Mouse (Mus musculus): ENCODE results near the gene Phb2.

Phb2 gene

DNA sequence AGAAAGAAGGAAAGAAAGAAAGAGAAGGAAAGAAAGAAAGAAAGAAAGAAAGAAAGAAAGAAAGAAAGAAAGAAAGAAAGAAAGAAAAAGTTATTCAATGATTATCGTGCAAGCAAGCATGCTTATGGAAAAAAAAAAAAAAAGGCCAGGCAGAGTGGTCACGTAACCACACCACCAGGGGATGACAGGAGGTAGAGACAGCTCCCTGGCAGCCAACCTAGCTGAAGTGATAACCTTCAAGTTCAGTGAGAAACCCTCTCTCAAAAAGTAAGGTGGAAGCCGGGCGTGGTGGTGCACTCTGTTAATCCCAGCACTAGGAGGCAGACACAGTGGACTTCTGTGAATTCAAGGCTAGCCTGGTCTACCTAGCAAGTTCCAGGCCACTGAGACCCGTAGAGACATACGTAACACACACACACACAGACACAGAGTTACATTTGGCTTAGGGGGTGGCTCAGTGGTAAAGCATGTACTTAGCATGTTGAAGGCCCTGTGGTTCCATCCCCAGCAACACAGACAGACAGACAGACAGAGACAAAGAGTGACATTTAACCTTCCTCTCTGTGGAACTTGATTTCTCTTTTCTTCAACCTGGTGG lies 10.8 kb downstream of the Phb2 start:
- DNase-seq (ENCODE audit: low spot score): no peak

DNA sequence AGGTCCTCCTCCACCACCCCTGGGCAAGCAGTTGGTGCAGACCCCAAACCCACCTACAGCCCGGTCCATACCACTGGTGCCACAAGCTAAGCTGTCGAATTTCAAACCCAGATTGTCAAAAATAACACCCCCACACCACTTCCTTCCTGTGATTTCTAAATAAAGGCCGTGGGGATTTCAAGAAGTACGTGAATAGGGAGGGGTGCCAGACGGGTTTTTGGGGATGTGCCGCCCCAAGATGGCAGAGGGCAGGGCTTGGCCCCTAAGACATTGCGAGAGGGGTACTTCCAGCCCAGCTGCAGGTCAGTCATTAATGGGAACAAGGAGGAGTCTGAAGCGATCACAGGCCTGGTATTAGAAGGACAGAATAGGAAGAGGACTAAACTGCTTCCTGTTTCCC lies 11.4 kb downstream of the Phb2 start:
- no peak for DNase-seq (ENCODE audit: low spot score)

DNA sequence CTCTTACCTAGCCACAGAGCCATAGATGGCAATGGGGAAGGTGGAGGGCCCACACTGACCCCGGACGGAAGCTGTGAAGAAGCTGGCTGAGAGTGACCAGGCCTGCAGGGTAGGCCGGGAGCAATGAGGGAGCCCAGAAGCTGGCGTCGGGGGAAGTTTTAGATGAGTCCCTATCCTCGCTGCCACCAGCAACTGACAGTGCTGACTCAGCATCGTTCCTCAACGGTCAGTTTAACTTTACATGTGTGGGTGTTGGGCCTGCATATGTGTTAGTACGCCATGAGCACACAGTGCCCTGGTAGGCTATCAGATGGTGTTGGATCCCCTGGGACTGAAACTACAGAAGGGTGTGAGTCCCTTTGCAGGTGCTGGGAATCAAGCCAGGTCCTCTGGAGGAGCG lies 12.3 kb downstream of the Phb2 start:
- DNase-seq (ENCODE audit: low spot score): no peak

DNA sequence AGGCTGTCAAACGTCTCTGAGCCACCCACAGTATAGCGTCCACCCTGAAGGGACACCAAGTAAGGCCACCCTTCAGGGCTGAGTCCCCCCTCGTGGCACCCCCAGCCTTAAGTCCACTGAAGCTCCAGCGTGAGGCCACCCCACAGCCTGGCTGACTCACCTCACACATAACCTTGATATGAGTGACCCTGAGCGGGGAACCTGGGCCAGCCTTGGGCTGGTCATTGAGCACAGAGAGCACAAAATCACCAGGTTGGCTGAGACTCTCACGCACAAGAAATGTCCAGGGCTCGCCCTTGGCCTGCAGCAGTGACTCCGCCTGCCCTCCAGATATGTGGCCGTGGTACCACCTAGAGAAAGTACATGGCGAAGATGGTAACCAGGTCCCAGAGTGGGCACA lies 16.5 kb downstream of the Phb2 start:
- no peak for DNase-seq (ENCODE audit: low spot score)

DNA sequence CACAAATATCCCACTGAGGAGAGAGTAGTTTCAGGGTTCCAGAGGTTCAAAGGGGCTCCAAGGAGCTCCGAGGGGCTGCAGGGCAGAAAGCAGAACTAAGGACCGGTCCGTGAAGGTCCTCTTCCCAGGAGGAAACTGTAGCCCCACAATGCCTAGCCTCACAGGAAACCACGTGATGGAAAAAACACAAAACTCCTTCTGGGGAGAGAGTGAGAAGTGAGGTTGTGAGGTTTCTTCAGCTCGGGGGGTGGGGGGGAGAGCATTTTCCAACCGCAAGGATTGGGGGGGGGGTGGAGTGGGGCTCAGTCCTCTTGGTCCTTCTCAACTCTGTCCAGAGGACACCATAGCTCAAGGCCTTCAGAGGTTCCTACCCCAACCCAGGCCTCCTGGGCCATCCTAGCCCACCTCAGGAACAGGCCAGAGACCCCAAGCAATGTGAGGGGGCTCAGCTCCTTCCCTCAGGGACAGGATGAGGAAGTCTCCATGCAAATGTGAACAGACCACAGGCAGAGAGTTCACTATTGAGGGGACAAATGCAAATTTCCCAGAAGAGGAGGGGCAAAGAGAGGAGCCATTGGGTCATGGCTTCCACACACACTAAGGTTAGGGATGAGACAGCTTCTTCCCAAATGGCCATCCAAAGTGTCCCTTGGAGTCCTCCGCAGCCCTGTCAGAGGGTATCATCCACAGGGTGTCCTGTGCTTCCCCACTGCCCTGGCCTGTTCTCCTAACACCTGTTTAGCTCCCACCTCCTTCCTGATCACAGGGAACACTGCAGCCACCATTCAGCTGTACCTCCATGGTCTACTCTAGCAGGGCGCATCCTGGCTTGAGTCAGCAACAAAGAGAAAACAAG lies 17.9 kb downstream of the Phb2 start:
- DNase-seq (ENCODE audit: low spot score): no peak

DNA sequence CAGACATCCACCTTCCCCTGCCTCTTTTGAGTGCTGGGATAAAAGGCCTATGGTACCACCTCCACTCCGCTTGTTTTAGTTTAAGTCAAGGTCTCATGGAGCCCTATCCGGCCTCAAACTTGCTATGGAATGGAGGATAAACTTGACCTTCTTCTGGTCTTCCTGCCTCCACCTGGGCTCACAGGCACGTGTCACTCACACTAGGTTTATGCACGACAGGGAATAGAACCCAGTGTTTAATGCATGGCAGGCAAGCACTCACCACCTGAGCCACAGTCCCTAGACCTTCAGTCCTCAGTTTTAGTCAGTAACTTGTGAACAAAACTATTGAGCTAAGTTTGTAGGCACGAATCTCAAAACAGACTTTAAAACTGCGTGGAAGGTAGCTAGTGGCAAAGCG lies 18.9 kb downstream of the Phb2 start:
- no peak for DNase-seq (ENCODE audit: low spot score)

DNA sequence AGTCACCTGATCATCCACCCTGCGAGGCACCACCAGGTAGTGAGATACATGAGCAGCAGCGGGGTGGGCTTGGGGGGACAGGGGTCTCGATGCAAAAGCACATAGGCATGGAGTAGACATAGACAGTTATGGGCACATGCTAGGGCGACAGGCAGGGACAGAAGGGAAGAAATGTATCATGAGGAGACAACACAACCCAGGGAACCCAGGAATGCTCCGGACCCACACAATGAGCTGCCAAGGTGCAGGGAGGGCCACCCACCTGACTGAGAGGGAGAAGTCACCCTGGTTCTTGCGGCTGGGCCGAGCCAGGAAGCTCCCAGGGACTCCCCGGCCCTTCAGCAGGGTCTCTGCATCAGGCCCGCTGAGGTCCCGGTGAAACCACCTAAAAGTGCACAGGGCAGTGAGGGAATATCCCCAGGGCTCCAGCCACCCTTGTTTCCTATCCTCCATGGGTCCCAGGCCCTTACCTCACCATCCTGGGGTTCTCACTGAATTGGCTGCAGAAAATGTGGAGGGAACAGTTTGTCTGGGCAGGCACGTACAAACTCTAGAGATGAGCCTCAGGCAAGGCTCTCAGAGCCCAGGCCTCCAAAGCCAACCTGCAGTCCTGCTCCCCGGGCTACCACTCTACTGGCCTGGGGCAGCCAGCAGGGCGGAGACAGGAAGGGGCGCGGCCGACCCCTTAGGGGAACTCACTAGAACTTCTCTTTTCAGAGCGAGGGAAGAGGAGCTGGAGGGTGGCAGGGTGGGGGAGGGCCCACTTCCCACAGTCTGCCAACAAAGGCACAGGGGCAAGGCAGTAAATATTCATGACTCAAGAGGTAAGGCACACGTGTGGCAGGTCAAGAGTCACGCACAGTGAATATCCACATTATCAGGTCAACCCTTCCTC lies 20.6 kb downstream of the Phb2 start:
- no peak for DNase-seq (ENCODE audit: low spot score)

DNA sequence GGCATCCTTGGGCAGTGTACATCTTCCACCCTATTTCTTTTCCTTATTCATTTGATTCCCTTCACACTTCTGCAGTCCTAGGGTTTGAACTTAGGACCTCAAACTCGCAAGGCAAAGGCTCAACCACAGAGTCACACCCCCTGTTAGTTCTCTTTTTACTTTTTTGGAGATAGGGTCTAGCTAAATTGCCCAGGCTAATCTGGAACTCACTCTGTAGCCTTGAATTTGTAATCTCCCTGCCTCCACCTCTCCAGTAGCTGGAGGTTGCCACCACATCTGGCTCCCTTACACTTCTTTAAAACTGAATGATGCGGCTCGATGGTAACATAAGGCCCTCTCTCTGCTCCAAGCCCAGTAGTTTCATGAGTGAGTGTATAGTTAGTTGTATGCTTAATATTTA lies 22.3 kb downstream of the Phb2 start:
- no peak for DNase-seq (ENCODE audit: low spot score)

DNA sequence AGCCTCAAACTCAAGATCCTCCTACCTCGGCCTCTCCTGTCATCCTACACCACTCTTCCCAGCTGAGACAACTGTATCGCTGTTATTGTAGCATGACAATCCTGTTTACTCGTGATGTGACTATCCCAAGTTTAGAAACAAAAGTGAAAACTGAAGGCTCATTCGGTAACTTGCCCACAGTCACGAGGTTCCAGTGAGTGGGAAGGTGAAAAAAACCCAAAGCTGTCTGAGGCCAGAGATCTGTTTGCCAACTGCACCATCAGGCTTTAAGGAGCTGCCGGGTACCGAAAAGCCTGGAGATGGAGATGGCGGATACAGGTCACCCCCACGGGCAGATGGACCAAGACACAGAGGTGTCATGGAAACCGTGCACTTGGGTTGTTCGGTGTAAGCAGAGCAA lies 24.9 kb downstream of the Phb2 start:
- DNase-seq (ENCODE audit: low spot score): no peak

DNA sequence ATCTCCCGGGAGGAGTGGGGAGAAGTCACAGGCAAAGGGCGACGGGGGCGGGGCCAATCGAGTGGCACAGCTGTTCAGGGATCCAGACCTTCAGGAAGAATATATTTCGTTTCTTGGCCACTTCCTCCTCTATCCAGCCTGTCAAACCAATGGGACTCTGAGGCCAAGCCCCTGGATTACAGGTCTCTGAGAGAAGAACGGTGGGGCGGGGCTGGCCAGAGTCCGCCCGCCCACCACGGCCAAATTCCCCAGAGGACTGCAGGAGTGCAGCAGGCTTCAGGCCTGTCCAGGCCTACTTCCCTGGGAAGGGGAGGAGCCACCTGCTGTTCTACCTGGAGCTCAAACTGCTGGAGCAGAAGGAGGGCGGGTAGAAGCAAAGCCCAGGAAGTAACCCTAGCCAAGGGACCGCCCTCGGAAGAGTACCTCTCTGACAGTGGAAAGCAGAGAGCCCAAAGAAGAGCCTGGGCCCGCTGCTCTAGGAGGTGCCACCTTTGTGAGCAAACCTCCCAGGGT lies 26.4 kb downstream of the Phb2 start, which contains the start of gene Ptpn6:
Gene Ptpn6, minus strand, starts transcription at position 204 of the 513 bp plus-strand sequence.
- no peak for DNase-seq (ENCODE audit: low spot score)

DNA sequence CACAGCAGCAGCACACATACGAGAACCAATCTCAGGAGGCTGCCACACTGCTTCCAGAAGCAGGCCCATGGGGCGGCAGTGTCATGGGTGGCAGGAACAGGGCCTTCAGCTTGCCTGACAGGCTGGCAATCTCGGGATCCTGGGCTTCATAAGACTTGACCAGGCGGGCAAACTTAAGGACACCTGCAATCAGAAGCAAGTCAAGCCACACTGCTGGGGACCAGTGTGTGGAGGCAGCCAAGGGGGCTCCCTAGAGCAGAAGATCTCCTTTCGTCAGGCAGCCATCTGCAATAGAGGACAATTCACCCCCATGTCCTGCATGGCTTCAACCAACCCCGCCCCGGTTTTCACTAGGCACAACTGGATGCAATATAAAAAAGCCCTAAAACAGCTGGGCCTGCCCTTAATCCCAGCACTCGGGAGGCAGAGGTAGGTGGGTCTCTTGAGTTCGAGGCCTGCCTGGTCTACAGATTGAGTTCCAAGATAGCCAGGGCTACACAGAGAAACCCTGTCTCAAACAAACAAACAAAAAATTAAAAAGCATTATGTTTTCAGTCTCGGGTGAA lies 27.2 kb downstream of the Phb2 start:
- DNase-seq (ENCODE audit: low spot score): no peak

DNA sequence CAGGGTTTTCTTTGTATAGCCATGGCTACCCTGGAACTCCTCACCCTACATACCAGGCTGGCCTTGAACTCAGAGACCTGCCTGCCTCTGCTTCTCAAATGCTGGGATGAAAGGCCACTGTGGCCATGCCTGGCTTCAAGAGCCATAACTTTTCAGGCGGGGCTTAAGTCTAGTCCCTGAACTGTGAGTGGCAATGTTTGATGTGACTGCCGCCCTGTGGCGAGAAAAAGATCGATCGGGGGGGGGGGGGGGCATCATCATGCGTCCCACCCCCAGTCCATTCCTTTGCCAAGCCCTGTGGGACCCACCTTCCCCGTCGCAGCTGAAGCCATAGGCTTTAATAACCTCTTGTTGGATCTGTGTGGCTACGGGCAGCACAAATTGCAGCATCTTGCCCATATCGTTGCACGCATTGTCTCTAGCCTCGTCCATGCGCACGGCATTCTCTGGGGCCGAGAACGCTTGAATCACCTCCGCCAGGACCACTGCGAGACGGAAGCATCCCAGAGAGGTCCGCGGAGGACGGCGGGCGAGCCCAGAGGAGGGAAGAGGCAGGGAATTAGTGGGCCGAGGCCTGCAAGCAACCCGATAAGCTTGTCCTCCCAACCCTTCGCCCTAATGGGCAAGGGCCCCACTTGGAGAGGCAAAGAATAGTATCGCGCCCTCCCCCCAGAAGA lies 28.2 kb downstream of the Phb2 start:
- DNase-seq (ENCODE audit: low spot score): peak; percentile 88

DNA sequence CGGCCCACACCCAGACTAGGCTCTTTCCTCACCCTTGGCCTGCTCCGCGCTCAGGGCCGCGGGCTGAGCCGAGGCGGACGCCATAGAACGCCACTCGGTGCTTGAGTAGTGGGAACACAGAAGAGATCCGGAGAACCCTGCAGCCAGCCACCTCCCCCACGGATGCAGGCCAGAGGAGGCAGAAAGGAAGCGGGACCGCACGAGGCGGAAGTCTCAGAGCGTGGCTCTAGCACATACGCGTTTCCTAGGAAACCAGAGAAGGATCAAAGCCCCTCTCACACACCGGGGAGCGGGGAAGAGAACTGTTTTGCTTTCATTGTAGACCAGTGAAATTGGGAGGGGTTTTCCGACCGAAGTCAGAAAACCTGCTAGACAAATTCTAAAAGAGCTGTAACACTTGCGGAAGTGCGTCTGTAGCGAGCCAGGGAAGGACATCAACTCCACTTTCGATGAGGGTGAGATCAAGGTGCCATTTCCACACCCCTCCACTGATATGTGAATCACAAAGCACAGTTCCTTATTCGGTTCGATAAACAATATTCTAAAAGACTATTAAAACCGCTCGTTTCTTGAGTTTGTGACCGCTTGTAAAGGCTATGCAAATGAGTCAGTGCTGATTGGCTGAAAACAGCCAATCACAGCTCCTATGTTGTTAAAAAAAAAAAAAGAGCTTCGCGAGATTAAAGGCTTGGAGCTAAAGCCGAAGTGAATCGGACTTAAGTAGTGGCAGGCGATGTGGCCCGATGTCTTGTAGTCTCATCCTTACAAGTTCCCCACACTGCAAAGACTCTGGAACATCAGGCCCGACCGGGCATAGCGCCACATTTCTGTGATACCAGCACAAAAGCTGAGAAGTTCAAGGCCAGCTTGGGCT lies 29.0 kb downstream of the Phb2 start, which contains the start of gene Grcc10:
Gene Grcc10, minus strand, starts transcription at position 487 of the 874 bp plus-strand sequence.
- peak; percentile 92 for DNase-seq (ENCODE audit: low spot score)

DNA sequence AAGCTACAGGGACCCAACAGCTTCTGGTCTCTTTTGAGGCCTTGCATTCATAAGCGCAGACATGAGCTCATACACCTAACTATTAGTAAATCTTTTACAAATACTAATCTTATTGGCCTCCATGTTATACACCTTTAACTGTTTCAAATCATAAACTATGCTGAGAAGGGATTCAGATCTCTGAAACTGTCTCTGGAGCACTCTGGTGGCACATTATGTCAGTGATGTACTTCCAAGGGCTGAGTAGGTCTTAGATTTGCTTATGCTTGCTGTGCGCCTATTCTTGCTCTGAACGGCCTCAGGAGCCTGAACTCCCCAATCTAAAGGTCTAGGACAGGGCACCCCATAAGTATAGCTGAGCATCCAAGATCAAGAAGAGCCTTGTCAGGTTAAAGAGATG lies 29.7 kb downstream of the Phb2 start:
- no peak for DNase-seq (ENCODE audit: low spot score)

DNA sequence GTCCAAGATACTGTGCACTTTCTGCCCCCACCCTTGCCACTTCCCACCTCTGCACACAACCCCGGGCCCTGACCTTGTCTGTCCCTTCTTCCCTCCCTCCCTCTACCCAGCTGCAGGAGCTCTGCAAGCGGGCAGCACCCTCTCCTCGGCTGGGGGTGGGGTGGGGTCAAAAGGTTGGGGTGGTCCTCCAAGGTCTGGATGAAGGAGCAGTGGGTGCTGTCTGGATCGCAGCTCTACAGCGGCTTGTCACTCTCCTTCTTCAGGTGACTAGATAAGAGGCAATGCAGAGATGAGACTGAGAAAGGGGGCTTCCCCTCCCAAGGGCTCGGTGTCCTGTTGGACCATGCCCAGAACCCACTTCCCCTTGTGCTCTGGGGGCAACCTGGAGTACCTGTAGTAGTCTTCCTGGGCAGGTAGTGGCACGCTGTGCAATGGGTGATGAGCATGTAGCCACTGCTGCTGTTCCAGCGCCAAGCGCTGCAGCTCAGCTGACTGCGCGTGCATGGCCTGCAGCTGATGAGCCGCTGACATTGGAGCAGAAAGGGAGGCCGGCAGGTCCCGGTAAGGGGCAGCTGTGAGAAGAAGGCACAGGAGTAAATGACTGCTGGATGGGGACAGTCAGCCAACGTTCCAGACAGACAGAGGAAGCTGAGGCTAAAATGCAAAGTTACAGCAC lies 30.8 kb downstream of the Phb2 start:
- DNase-seq (ENCODE audit: low spot score): no peak

DNA sequence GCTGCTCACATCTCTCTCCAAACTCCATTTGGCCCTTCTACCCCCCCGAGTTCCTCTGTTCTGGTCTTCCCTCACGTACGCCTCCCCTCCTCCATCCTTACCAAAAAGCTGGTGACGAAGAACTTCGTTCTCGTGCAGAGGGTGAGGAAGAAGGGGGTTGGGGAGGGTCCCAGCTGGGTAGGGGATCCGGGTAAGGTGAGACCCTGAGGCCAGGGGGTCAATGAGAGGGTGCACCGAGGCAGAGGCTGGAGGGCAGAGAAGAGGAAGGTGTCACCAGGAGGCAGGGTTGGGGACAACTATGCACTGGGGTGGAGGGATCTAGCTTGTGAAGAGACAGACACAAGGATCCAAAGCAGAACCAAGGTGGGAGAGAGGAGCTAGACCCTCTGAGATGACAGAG lies 31.5 kb downstream of the Phb2 start:
- DNase-seq (ENCODE audit: low spot score): no peak

DNA sequence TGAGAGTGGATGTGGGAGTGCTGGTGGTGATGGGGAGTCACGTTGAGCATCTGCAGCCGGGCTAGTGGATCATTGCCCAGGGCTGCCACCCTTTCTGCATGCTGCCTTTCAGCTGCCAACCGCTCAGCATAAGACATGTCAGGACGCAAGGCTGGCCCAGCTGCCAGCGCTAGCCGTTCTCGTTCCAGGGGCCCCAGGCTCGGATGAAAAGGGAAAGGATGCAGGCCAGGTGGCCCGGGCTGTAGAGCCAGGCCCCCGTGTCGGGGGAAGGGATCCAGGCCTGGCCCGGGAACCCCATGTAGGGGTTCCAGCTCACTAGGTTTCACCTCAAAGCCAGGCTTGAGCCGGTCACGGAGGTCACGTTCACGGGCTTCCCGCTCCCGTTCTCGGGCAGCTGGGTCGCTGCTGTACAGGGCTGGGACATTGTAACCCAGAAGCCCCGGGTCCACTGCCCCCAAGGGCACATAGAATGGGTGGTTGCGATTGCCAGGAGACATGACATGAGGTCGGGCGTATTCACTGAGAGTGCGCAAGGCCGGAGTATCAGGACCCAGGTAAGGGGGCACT lies 32.7 kb downstream of the Phb2 start:
- no peak for DNase-seq (ENCODE audit: low spot score)

DNA sequence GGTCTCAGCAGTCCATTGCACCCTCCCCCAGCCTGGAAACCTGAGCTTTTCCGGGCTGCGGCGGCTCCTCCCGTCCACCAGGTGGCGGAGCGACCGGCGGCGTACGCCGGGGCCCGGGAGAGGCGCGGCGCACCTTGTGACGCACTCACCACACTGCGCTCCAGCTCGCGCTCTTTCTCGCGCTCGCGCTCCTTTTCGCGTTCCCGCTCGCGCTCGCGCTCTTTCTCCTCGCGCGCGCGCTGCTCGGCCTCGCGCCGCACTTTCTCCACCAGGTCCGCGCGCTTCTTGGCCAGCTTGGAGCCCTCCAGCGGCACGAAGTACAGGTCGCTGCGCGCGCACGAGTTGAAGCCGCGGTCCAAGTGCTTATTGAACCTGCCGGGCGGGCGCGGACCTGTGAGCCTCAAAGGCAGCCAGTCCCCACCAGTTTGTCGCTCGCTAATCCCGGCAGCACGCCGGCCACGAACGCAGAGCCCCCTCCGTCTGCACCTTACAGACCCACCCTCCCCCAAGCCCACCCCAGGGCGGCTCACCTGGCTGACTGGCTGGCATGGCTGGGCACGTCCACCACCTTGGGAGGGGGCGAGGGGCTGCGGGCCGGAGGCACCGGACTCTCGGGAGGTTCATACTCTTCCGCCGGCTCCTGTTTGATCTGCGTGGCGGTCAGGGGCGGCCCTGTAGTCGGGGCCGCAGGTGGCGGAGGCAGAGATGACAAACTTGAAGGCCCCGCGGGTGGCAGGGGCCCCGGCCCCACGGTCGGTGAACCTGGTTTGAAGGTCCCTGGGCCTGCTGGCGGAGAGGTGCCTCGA lies 33.6 kb downstream of the Phb2 start:
- no peak for DNase-seq (ENCODE audit: low spot score)

DNA sequence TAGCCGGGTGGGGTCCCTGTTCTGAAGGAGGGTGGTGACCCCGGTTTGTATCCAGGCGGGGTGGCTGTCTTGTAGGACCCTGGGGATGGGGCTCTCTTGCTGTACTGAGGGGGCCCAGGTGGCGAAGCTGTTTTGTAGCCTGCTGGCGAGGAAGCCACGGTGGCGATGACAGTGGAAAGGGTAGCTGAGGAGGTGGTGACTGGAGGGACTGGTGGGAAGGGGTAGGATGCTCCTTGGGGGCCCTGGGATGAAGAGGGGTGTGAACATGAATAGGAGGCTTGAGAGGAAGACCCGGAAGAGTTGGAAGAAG lies 34.1 kb downstream of the Phb2 start:
- DNase-seq (ENCODE audit: low spot score): no peak
